Mouse (Mus musculus) adrenal gland (tissue): ENCODE results near the gene Slc12a8.

ENCODE experiments used
- intact Hi-C: fragments of 180-260 bp; cut with DNase I; formaldehyde crosslinking; loops from one replicate; pipeline ENCODE4 v1.15.1; 2025

Slc12a8 gene

DNA sequence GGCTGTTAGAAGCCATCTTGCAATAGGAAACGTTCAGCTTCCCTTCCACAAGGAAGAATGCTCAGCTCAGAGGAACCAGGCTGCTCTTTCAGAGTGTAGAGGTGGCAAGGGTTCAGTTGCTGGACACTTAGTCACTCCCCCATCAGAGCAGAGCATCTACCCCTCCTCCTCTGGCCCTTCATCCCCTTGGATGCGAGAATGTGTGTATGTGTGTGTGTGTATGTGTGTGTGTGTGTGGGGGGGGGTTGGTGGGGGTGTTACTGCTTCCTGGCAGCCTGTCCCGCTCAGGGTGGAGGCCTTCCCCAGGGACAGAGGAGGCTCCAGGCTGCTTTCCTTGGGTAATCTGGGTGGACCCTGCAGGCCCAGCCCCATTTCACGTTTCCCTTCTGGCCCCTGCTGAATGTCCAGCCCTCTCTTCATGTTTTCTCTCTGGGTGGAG lies 64.6 kb downstream of the Slc12a8 start:
- intact Hi-C loops: no loop called here

DNA sequence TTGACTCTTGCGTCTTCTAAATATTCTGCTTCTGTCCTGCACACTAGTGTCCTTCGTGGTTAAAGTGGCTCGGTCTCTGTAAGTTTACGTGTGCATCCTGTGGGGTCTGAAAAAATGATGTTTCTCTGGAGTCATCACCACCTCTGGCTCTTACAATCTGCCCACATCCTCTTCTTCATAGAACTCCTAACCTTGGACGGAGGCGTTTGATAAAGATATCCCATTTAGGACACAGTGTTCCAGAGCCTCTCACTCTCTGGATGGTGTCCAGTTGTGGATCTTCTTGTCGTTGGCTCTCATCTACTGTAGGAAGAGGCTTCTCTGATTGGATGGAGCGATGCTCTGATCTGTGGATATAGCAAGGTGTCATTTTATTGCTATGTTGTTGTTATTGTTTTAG lies 65.4 kb downstream of the Slc12a8 start:
- intact Hi-C loops: no loop called here

DNA sequence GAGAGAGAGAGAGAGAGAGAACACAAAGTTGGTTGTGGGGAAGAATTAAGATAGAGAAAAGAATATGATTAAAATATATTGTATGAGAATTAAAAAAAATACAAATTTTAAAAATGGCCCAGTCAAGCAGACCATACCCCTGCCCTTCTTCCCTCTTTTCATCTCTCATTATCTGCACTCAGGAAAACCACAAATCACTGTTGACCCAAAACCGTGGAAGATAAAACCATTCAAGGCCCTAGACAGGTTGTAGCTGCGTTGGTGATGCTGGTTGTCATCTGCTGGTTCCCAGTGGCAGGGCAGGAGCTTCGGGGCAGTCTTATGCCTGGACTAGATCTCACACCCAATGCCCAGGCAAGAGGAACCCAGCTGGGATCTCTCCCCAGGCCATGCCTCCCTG lies 66.2 kb downstream of the Slc12a8 start:
- intact Hi-C loops: no loop called here

DNA sequence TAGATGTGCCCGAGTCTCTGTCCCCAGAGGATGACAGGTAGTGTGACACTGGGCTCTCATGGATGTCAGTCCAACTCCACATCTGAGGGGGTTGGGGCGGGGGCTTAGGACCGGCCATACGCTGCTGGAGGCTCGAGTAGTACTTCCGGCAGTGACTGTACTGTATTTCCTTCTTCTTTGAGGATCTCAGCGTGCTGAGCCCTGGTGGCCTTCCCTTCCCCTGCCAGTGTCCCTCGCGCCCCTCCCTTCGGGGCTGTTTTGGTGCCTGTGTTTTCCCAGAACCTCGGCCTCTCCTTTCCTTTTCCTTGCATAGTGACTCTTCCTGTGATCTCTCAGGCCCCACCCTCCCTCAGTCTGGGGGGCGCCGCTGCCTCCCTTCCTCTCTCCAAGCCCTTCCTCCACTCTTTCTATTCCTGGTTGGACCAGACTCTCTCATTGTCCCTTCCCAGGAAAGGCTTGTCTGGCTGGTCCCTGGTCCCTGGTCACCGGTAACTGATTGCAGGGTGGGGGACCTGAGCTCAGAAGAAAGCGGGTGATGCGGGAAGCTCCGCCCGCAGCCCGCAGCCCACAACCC lies 66.8 kb downstream of the Slc12a8 start:
- intact Hi-C loops: no loop called here

DNA sequence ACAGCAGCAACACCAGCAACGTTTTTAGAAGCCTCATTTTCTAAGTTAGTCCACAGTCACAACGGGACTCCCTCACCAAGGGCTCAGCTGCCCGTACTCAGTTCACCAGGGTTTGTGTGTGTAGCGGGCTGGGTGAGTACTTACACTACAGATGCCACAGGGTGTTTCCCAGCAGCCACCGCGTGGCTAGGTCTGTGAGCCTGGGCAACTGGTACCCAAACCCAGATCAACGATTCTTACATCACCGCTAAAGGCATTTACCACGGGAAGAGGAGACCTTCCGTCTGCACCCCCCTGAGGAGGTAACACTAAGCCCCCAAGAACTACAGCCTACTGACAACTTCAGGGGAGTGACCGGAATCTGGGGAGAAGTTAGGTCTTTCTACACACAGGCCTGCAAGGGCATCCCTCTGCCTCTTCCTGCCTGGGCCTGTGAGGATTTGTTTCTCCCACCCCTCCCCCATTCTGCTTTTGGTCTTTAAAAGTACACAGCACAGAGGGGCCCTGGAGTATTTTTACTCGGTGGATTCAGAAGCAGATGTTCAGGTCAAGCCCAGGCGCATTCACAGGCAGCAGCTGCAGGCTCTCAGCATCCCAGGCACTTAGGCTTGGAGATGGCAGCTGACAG lies 67.4 kb downstream of the Slc12a8 start:
- intact Hi-C loops: no loop called here

DNA sequence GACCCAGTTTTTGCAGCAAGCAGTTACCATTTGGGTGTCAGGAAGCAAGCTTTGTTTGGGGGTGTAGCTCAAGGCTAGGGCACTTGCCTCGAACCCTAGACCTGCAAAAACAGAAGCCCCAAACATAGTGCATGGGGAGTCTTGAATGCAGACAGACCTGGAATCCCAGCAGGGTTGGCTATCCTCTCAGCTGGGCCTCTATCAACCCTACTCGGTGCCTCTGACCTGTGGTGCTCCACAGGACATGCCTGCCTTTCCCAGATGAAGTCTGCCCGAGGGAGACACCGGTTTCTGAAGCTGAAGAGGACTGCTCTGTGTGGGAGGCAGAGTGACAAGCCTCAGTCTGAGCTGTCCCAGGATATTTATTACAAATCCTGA lies 67.9 kb downstream of the Slc12a8 start:
- intact Hi-C loops: no loop called here

DNA sequence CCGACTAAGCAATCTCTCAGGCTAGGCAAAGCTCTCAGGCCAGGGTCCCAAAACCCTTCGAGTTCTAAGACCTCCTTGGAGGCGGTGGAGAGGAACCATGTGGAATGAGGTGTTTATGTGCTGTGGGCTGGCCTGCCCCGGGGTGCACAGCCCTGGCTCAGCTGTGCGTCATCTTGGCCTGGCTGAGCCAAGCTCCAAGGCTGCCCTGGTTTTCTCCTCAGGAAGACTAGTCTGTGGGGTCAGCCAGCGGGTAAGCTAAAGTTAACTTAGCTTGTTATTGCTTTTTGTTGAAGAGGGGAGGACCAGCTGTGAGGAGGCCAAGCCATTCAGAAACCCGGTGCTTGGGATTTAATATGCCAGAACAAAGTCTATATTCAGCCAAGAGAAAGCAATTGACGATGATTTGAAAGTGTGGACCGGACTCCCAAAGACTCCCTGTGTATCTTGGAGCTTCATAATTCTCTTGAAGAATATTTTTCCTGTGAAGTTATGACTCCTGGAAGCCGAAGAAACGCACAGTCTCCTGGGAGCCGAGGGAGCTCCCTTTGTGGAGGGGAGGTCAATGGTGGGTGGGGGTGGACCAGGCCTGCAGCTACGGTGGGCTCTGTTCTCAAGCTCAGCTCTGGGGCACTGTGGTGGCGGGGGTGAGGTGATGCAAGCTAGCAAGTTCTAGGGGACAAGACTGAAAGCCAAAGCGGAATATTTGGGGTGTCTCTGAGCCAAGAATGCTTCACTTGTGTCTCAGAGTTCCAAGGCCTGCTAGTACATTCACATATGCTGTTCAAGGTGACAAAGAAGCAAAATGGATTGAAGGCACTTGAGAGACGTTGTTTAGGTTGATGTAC lies 70.4 kb downstream of the Slc12a8 start:
- intact Hi-C loops: no loop called here

DNA sequence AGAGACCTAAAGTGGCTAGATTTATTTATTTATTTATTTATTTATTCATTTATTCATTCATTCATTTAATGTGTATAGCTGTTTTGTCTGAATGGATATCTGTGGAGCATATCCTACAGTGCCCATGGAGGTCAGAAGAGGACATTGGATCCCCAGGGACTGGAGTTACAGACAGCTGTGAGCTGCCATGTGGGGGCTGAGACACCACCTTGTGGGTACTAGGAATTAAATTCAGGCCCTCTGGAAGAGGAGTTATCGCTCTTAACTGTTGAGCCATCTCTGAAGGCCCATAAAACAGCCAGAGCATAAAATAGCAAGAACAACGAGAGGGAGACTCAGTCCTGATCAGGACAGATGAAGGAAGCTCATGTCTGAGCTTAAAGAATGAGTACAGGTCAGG lies 71.7 kb downstream of the Slc12a8 start:
- intact Hi-C loops: no loop called here

DNA sequence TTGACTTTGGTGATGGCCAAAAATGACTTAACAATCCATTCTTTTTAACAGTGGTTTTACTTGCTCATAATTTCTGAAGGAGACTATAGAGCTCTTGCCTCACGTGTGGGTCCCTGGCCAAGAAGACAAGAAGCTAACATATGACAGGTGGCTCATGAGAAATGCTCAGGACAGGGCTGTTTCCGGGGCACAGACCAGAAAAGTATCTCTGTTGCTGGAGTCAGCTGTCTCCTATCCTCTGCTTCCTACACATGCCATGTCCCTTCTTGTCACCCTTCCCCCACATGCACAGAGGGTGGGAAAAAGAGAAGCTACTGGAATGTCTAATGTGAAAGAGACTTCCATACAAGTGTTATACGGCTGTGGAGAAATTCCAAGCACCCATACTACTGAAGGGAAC lies 73.3 kb downstream of the Slc12a8 start:
- intact Hi-C loops: no loop called here

DNA sequence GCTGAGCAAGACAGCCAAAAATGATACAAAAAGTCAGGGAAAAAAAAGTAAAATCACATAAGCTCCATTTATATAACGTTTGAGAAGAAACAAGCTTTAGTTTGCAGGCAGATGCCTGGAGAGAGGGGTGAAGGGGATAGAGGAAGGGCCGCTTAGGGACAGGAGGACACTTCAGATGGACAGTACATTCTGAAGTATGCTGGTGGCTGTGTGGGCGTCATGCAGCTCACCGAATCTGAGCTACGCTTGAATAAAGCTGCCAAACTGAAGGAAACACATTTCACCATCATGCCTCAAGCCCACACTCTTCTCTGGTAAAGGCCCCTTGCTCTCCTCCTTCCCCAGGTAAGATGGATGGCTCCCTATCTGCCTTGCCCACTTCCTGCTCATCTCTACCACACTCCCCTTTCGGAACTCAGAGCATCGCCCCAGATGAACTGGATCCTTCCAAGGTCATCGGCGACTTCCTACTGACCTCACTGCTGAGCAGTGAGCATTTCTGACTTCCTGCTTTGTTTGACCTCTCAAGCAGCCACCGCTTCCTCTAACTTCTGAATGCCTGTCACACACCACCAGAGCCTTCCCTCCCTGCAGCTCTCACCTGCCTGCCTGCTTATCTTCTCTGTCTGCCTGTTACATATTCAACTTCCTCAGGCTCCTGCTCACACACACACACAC lies 74.4 kb downstream of the Slc12a8 start:
- intact Hi-C loops: no loop called here

DNA sequence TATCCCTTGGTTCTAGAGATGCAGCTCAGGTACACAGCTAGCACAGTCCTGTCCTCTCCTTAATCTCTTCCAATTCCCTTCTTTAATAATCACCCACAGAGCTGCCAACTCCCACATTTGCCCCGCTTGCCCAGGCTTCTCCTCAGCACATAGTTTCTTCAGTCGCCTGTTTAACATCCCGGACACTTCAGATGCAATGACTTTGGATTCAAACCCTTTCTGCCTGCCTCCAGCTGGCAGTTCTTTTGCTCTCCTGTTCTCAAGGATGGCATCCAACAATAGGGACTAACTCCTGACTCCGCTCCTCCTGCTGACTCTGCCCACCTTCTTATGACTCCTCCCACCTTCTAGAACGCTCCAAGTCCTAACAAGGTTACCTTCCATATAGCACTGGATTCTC lies 75.2 kb downstream of the Slc12a8 start:
- intact Hi-C loops: no loop called here

DNA sequence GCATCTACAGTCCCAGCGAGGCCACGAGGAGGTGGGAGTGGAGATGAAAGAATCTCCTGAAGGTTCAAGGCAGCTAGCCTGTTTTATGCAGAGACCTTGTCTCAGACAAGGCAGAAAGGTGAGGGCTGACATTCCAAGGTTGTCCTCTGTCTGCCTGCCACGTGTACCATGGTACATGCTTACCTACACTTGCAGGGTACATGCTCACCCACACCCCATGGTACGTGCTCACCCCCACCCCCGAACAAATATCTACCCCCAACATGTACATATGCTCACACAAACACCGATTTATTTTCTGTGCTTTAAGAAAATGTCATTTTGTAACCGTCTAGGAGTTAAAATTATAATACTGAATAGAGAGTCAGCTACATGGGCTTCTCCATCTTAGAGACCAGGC lies 76.3 kb downstream of the Slc12a8 start:
- intact Hi-C loops: no loop called here

DNA sequence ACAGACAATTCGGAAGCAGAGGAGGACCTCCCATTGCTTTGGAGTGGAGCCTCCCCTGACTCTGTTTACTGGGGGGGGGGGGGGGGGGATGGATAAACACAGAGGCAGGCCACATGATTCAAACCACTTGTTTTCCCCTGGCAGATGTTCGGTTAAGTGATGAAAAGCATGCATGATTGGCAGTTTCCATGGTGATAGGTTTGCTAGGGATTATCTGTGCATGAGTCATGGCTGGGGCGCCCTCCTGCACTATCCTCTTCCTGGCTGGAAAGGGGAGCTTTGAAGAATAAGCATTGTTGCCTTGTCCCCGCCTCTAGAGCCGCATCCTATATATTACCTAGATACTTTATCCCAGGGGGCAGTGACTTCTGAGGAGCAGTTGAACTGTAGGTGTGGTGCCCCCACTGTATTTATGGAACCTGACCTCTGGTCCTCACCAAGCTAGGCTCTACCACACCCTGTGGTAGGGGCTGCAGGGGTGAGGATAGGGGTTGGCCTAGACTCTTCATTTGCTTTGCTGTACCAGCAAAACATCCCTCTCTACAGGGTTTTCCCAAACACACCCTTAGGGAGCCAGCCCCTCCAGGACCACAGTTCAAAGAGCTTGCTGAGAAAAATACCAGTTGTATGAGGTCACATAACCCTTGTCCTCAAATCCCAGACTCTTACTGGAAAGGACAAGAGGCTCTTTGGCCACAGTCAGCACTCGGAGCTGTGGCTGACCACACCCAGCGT lies 77.1 kb downstream of the Slc12a8 start:
- intact Hi-C loops: no loop called here

DNA sequence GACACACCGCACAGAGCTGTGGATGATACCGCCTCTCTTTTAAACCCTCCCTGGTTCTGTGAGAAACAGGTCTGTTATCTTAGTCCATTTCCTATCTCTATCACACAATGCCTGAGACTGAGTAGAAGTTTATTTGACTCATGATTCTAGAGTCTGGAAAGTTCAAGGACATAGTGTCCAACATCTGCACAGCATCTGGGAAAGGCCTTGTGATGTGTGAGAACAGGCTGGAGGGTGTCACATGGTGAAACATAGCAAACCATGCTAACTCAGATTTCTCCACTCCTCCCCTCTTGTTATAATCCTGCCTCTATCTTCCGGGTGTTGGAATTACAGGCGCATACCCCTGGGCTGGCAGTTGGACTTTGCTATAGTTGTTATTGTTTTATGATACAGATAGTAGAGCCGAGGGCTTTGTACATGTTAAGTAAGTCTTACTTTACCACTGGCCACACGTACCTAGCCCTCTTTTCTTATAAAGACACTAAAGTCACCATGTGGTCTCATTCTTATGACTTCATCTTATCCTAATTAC lies 78.2 kb downstream of the Slc12a8 start:
- intact Hi-C loops: no loop called here

DNA sequence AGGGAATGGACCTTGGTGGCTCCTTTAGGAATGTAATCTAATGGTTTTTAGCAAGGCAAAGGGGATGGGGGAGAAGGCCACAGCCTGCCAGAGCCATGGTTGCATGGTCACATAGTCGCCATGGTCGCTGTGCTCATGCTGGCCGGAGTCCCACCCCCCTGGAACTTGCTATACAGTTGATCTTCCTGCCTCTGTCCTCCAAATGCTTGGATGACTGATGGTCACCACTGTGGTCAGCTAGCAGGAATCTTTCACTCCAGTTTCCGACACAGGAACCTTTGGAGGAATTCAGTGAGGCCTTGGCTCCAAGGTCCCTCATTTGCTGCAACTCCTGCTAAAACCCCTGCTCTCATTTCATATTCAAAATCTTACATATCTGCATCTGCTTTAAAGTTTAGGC lies 79.1 kb downstream of the Slc12a8 start:
- intact Hi-C loops: no loop called here

DNA sequence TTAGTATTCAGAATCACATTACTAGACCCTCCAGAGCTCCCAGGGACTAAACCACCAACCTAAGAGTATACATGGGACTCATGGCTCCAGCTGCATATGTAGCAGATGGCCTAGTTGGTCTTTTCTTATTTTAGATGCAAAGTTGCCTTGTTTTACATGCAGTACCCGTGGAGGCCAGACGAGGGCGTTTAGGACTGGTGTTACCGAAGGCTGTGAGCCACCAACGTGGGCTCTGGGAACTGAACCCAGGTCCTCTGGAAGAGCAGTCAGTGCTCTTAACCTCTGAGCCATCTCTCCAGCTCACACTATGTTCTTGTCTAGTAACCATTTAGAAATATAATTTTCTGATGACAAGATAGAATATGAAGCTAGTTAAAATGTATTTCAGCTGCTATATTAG lies 83.1 kb downstream of the Slc12a8 start:
- intact Hi-C loops: no loop called here

DNA sequence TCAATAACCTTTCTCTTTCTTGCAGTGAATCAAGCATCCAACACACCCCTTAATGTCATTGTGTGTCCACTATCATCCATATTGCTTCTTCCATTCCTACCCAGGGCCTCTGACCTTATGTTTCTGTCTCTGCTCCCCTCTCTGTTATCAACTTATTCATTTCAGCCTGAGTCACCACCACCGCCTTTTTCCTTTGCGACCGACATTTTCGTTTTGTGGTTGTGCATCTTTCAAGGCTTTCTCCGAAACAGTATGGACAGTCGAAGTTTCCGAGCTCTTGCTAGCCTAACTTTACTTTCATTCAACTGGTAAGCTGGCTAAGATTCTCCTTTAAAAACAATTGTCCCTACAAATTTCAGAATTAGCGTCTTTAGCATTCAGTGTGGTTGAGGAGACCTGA lies 84.2 kb downstream of the Slc12a8 start:
- intact Hi-C loops: no loop called here

DNA sequence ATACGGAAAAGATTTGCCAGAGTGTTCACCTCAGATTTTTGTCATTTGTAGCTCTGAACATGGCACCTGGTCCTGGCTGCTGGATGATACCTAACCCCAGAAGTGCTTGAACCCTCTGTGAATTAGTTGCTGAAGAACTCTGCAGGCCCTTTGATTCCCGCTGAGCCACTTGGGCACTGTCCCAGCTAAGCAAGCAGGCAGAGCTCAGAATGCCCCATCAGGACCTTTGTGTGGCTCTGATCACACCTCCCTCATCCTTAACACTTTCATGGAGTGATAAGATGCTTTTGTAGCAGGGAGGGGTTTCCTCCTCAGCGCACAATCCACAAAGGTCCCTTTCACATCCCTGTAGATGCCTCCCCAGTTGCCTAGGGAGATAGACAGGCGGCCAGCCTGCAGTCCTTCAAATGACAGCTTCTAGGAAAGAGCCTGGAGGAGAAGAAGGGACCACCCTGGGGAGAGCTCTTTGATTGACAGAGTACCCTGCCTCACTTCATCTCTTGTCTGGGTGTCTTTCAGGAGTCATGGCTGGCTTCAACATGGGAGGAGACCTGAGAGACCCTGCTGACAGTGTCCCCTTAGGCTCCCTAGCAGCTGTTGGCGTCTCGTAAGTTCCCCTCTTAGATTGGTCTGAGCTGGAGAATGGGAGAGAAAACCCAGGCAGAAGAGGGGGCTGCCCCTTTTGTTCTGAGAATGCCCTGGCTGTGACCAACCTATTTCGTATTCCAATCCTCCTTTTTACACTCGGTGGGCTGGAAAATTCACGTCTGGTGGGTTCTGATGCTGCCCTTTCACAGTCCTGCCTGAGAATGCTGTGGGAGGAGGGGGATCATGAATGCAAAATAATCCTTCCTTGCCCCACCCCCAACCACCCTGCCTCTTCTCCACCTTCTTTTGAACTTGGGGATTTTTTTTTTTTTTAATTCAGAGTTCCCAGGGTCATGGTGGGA lies 88.8 kb downstream of the Slc12a8 start:
- intact Hi-C loops: no loop called here

DNA sequence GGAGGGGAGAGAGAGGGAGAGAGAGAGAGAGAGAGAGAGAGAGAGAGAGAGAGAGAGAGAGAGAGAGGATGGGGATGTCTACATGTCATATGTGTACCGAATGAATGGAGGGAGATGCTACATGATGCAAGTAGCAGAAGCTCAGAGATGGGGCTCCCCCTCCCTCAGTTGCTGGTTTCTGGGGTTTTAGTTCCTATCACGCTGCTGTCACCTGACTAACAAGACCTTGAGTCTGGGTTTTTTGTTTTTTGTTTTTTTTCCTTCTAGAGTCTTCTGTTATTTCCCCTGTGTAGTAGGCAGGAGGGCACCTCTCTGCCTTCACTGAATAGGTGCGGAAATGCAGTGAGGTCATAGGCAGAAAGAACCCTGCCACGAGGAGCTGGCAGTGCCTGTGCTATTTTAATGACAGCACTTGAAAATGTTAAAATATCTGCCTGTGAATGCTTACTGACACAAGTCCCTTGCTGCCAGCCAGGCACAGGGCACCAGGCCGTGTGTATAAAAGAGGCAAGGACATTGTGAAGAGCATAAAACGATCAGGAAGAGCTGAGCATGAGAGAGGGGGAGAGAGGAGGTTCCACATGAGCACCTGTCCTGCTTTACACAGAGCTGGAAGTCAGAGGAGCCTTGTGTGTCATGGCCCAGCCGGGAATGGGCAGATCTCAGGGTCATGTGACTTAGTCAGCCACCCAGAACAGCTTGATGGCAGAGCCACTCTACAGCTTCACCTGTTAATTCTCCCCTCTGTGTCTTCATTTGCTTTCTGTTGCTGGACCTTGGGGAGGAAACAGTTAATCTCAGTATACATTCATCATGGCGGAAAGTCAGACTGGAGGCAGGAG lies 89.8 kb downstream of the Slc12a8 start:
- intact Hi-C loops: no loop called here
